Mouse (Mus musculus) limb, embryonic 14.5 days (tissue): ENCODE data around the gene Prdm16. TPM values are rescaled to one million over a fixed set of nuclear protein-coding genes. Genes with fewer than 3 reads are reported as not detected.

Experiments
- ATAC-seq: fragments of 200-750 bp; cut with Nextera tagmentation; 2 replicates; pipeline ENCODE4 v1.8.0; 2017; ENCODE audit warnings: low read depth, moderate number of reproducible peaks, moderate TSS enrichment; ENCODE audit not compliant: low FRiP score
- DNase-seq: peaks from one replicate; pipeline ENCODE4 v3.0.0-alpha.2; 2015; ENCODE audit warnings: low spot score
- H3K27ac ChIP-seq: fragments of 300-500 bp; sonication (generic); replicated peaks from 2 replicates; pipeline ENCODE4 v1.5.1; 2014; ENCODE audit warnings: low read depth, mild to moderate bottlenecking, low read length, moderate library complexity, mixed read lengths
- H3K27me3 ChIP-seq: fragments of 300-500 bp; sonication (generic); 2 replicates; pipeline ENCODE4 v1.6.1; 2014; ENCODE audit warnings: low read length, mixed read lengths; ENCODE audit not compliant: control insufficient read depth, insufficient read depth
- H3K36me3 ChIP-seq: fragments of 300-500 bp; sonication (generic); 2 replicates; pipeline ENCODE4 v1.6.1; 2014; ENCODE audit warnings: mild to moderate bottlenecking, low read length, moderate library complexity, mixed read lengths; ENCODE audit not compliant: control insufficient read depth, insufficient read depth
- H3K4me1 ChIP-seq: fragments of 300-500 bp; sonication (generic); 2 replicates; pipeline ENCODE4 v1.6.1; 2014; ENCODE audit warnings: antibody characterized with exemption, low read length, mixed read lengths; ENCODE audit not compliant: control insufficient read depth, insufficient read depth
- H3K4me2 ChIP-seq: fragments of 300-500 bp; sonication (generic); replicated peaks from 2 replicates; pipeline ENCODE4 v1.6.1; 2014; ENCODE audit warnings: low read depth, mild to moderate bottlenecking, low read length, moderate library complexity; ENCODE audit not compliant: severe bottlenecking
- H3K4me3 ChIP-seq: fragments of 300-500 bp; sonication (generic); replicated peaks from 2 replicates; pipeline ENCODE4 v1.5.1; 2014; ENCODE audit warnings: low read length
- H3K9ac ChIP-seq: fragments of 300-500 bp; sonication (generic); 2 replicates; pipeline ENCODE4 v1.6.1; 2014; ENCODE audit warnings: mild to moderate bottlenecking, low read depth, low read length, moderate library complexity; ENCODE audit not compliant: severe bottlenecking
- H3K9me3 ChIP-seq: fragments of 300-500 bp; sonication (generic); 2 replicates; pipeline ENCODE4 v1.6.1; 2016; ENCODE audit warnings: low read length; ENCODE audit not compliant: control insufficient read depth
- POLR2A ChIP-seq: fragments of 200-500 bp; IDR thresholded peaks from 2 replicates; pipeline ENCODE4 v1.8.0; 2012; ENCODE audit warnings: inconsistent platforms, mild to moderate bottlenecking, moderate library complexity, borderline replicate concordance; ENCODE audit not compliant: insufficient read depth, insufficient read length; ENCODE audit errors: extremely low read depth
- WGBS: fragments of 180-500 bp; shearing (Covaris S2); extraction: QIAGEN DNeasy Blood & Tissue Kit; methylation state at CpG from one replicate; pipeline ENCODE4 v1.1.7; 2014; 5-methylcytosine and 5-hydroxymethylcytosine counted together
- polyA plus RNA-seq, 2 experiments: library from polyadenylated mRNA; depleted of rRNA in 1 of 2; stranded (reverse) in 1 of 2; unstranded in 1 of 2; fragments of >200 nt; fragmentation: Nextera tagmentation in 1 of 2; extraction: Ambion mirVana in 1 of 2; gene quantifications; 2 replicates each; pipeline versions ENCODE4 v1.2.1 to v1.2.3; 2012 to 2014

Gene Prdm16
- polyA plus RNA-seq, 2 experiments: 11.7 to 25.6 TPM

DNA sequence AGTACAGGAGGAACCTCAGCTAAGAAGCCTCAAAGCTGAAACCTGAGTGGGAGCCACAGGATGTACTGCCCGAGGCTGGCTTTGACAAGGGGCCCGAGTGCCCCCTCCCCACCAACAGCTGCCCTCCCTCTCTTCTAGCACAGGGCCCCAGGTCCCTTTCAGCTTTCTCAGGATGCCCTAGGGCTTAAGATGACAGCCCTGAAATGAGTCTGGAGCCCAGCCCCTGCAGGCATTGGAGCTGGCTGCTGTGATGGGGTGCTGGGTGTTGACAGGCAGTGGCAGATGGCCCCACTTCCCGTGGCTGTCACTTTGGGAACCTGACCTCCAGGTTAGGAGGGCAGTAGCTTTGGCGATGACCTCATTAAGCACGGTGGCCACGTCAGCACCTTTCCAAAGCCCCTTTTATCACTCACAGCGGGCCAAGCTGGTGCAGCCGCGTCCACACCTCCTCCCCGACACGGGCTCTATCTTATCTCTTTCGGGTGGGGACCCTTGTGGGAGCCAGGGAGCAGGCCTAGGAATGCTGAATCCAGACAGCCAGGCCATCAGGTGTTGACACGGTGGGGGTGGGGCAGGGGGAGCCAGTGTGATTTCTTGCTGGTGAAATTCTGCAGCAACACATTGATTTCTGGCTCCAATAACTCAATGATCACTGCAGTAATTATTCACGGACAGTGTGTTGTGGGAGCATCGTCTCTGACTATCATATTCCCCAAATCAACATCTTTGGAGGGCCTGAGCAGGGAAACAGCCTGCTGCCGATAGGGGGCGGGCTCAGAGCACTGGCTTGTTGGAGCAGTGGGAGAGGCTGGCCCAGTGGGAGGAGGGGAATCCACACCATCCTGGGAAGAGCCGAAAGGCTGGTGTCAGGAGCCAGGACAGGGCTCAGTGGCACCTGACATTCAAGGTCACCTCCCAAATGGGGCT is 243.2 kb downstream of the Prdm16 start:
- Histone ChIP-seq H3K36me3 (no peaks in the 10 kb centered on the region), H3K27ac (no peak overlapping the region), H3K9me3 (no peaks in the 10 kb centered on the region), H3K9ac (no peak overlapping the region), H3K27me3 (no peaks in the 10 kb centered on the region), H3K4me1 (peaks cover 54% of the 10 kb centered on the region), H3K4me2 (no peak overlapping the region), H3K4me3 (no peak overlapping the region)
- DNase-seq (no peak), ATAC-seq (no peak)
- TF ChIP-seq POLR2A: no peak
- 15% methylated on average over 18 of the region's 18 CpGs for WGBS

DNA sequence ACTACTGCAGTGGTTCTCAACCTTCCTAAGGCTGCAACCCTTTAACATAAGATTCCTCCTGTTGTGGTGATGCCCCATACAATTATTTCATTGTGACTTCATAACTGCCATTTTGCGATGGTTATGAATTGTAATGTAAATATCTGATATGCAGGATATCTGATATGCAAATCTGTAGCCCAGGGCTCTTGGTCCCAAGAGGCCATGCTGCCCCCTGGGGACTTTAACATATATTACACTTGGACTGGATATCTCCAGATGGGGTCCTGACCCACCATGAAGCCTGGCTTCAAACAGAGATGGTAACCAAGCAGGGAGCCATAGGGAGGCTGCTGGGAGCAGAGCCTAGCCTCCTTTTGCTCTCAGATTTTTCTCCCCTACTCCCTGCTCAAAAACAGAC is 244.0 kb downstream of the Prdm16 start:
- H3K4me2 ChIP-seq: no peak overlapping the region
- H3K9ac ChIP-seq: no peak overlapping the region
- H3K36me3 ChIP-seq: no peaks in the 10 kb centered on the region
- H3K4me1 ChIP-seq: peaks cover 58% of the 10 kb centered on the region
- WGBS: 80% methylated on average over 1 of the region's 1 CpGs
- no peaks in the 10 kb centered on the region for H3K27me3 ChIP-seq
- H3K9me3 ChIP-seq: no peaks in the 10 kb centered on the region
- TF ChIP-seq POLR2A: no peak
- no peak for DNase-seq
- H3K27ac ChIP-seq: no peak overlapping the region
- no peak for ATAC-seq
- H3K4me3 ChIP-seq: no peak overlapping the region

GRCm38 (mm10) chr4:154390333-154391080 is 246.2 kb downstream of the Prdm16 start:
- H3K9ac ChIP-seq: no peak overlapping the region
- no peak overlapping the region for H3K4me2 ChIP-seq
- DNase-seq: peak; percentile 44
- no peaks in the 10 kb centered on the region for H3K36me3 ChIP-seq
- no peaks in the 10 kb centered on the region for H3K27me3 ChIP-seq
- WGBS: 9% methylated on average over 20 of the region's 20 CpGs
- H3K4me1 ChIP-seq: peaks cover 65% of the 10 kb centered on the region
- no peak for TF ChIP-seq POLR2A
- no peak for ATAC-seq
- no peak overlapping the region for H3K4me3 ChIP-seq
- no peaks in the 10 kb centered on the region for H3K9me3 ChIP-seq
- peak overlapping the region; percentile 33; the same call in 1 of the 2 replicates for H3K27ac ChIP-seq

GRCm38 (mm10) chr4:154389641-154390040 is 247.0 kb downstream of the Prdm16 start:
- Histone ChIP-seq H3K9me3 (no peaks in the 10 kb centered on the region), H3K4me2 (no peak overlapping the region), H3K36me3 (no peaks in the 10 kb centered on the region), H3K27ac (0 out of 2 replicates have a peak overlapping the region, but pooled peaks have one; percentile 28), H3K4me3 (no peak overlapping the region), H3K4me1 (peaks cover 72% of the 10 kb centered on the region), H3K9ac (no peak overlapping the region), H3K27me3 (no peaks in the 10 kb centered on the region)
- 38% methylated on average over 2 of the region's 2 CpGs for WGBS
- DNase-seq (no peak), ATAC-seq (no peak)
- TF ChIP-seq POLR2A: no peak

DNA sequence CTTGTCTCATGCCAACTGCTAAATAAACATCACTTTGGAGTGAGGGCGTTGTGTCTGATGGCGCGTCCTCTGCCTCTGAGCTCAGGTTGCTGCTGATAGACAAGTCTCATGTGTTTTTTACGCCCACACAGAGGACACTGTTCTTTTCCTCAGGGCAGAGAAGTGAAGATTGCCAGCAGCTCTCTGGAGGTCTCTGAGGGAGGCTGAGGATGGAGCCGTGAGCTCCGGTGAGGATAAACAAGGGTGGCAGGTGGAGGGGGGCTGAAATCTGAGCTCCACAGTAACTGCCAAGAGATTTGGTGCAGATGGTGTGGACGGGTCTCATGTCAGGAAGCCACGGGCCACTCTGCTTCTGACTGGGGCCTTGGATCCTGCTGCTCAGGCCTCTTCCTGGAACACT is 249.9 kb downstream of the Prdm16 start:
- no peaks in the 10 kb centered on the region for H3K27me3 ChIP-seq
- H3K4me1 ChIP-seq: peaks cover 54% of the 10 kb centered on the region
- no peaks in the 10 kb centered on the region for H3K9me3 ChIP-seq
- H3K9ac ChIP-seq: 0 out of 2 replicates have a peak overlapping the region, but pooled peaks have one; percentile 1
- TF ChIP-seq POLR2A: no peak
- ATAC-seq (no peak), DNase-seq (no peak)
- no peaks in the 10 kb centered on the region for H3K36me3 ChIP-seq
- no peak overlapping the region for H3K27ac ChIP-seq
- no peak overlapping the region for H3K4me2 ChIP-seq
- 30% methylated on average over 8 of the region's 8 CpGs for WGBS
- no peak overlapping the region for H3K4me3 ChIP-seq
